Mouse (Mus musculus): ENCODE measurements around the gene Bves. TPM values are rescaled to one million over a fixed set of nuclear protein-coding genes. Genes with fewer than 3 reads are reported as not detected.

Gene Bves
- total and polyA plus RNA-seq, 2 experiments from 2014 or later = 90.0 to 113 TPM

GRCm38 (mm10) chr10:45295093-45295492, 40.5 kb upstream of the Bves start:
- Histone ChIP-seq H3K9me3 (replicated peaks; ENCODE audit: control insufficient read depth, low read length) (no peaks in the 10 kb centered on the region), H3K27ac (ENCODE audit: low read depth) (no peak overlapping the region), H3K4me1 (ENCODE audit: control insufficient read depth, insufficient read depth) (0 out of 2 replicates have a peak, but pooled peaks cover 10% of the 10 kb centered on the region), H3K36me3 (replicated peaks; ENCODE audit: control insufficient read depth, insufficient read depth, low read length) (no peaks in the 10 kb centered on the region; the same call in 1 of the 2 replicates), H3K27me3 (ENCODE audit: control insufficient read depth, insufficient read depth, low read length) (no peaks in the 10 kb centered on the region), H3K4me3 (ENCODE audit: low read depth, low read length) (no peak overlapping the region), H3K4me2 (ENCODE audit: low read depth, low read length) (no peak overlapping the region), H3K9ac (replicated peaks; ENCODE audit: low read depth, low read length) (no peak overlapping the region)
- no peak for TF ChIP-seq CTCF (IDR thresholded peaks at IDR 0.05; ENCODE audit: low read depth)
- TF ChIP-seq EP300 (IDR thresholded peaks at IDR 0.05; ENCODE audit: low read depth) = no peak
- DNase-seq (ENCODE audit: low spot score) (no peak), ATAC-seq (ENCODE audit: insufficient read depth, low read depth) (no peak)
- WGBS = 86% methylated on average over 5 of the region's 5 CpGs

GRCm38 (mm10) chr10:45298503-45298902, 37.1 kb upstream of the Bves start:
- H3K9me3 ChIP-seq (replicated peaks; ENCODE audit: control insufficient read depth, low read length) = no peaks in the 10 kb centered on the region
- H3K4me1 ChIP-seq (ENCODE audit: control insufficient read depth, insufficient read depth) = 0 out of 2 replicates have a peak, but pooled peaks cover 7% of the 10 kb centered on the region
- ATAC-seq (ENCODE audit: insufficient read depth, low read depth) (no peak), DNase-seq (ENCODE audit: low spot score) (no peak)
- 52% methylated on average over 6 of the region's 6 CpGs for WGBS
- no peak overlapping the region for H3K4me3 ChIP-seq (ENCODE audit: low read depth, low read length)
- H3K27me3 ChIP-seq (ENCODE audit: control insufficient read depth, insufficient read depth, low read length) = no peaks in the 10 kb centered on the region
- H3K27ac ChIP-seq (ENCODE audit: low read depth) = no peak overlapping the region
- no peaks in the 10 kb centered on the region; the same call in 1 of the 2 replicates for H3K36me3 ChIP-seq (replicated peaks; ENCODE audit: control insufficient read depth, insufficient read depth, low read length)
- TF ChIP-seq CTCF (IDR thresholded peaks at IDR 0.05; ENCODE audit: low read depth) (no peak), EP300 (IDR thresholded peaks at IDR 0.05; ENCODE audit: low read depth) (no peak)
- H3K9ac ChIP-seq (replicated peaks; ENCODE audit: low read depth, low read length) = no peak overlapping the region
- H3K4me2 ChIP-seq (ENCODE audit: low read depth, low read length) = no peak overlapping the region

GRCm38 (mm10) chr10:45299509-45299908, 36.1 kb upstream of the Bves start:
- H3K9me3 ChIP-seq (replicated peaks; ENCODE audit: control insufficient read depth, low read length) = no peaks in the 10 kb centered on the region
- ATAC-seq (ENCODE audit: insufficient read depth, low read depth) (no peak), DNase-seq (ENCODE audit: low spot score) (no peak)
- no peak overlapping the region for H3K27ac ChIP-seq (ENCODE audit: low read depth)
- H3K4me3 ChIP-seq (ENCODE audit: low read depth, low read length) = no peak overlapping the region
- TF ChIP-seq EP300 (IDR thresholded peaks at IDR 0.05; ENCODE audit: low read depth) (no peak), CTCF (IDR thresholded peaks at IDR 0.05; ENCODE audit: low read depth) (no peak)
- H3K4me2 ChIP-seq (ENCODE audit: low read depth, low read length) = no peak overlapping the region
- no peak overlapping the region for H3K9ac ChIP-seq (replicated peaks; ENCODE audit: low read depth, low read length)
- H3K36me3 ChIP-seq (replicated peaks; ENCODE audit: control insufficient read depth, insufficient read depth, low read length) = no peaks in the 10 kb centered on the region; the same call in 1 of the 2 replicates
- 0 out of 2 replicates have a peak, but pooled peaks cover 7% of the 10 kb centered on the region for H3K4me1 ChIP-seq (ENCODE audit: control insufficient read depth, insufficient read depth)
- WGBS = 51% methylated on average over 4 of the region's 4 CpGs
- no peaks in the 10 kb centered on the region for H3K27me3 ChIP-seq (ENCODE audit: control insufficient read depth, insufficient read depth, low read length)

- H3K4me2 ChIP-seq (ENCODE audit: low read depth, low read length) = no peak overlapping the region
- H3K4me1 ChIP-seq (ENCODE audit: control insufficient read depth, insufficient read depth) = 0 out of 2 replicates have a peak, but pooled peaks cover 7% of the 10 kb centered on the region
- no peak for ATAC-seq (ENCODE audit: insufficient read depth, low read depth)
- no peak overlapping the region for H3K27ac ChIP-seq (ENCODE audit: low read depth)
- 49% methylated on average over 14 of the region's 14 CpGs for WGBS
- TF ChIP-seq EP300 (IDR thresholded peaks at IDR 0.05; ENCODE audit: low read depth) (no peak), CTCF (IDR thresholded peaks at IDR 0.05; ENCODE audit: low read depth) (no peak)
- H3K9ac ChIP-seq (replicated peaks; ENCODE audit: low read depth, low read length) = no peak overlapping the region
- H3K27me3 ChIP-seq (ENCODE audit: control insufficient read depth, insufficient read depth, low read length) = no peaks in the 10 kb centered on the region
- no peaks in the 10 kb centered on the region for H3K9me3 ChIP-seq (replicated peaks; ENCODE audit: control insufficient read depth, low read length)
- no peaks in the 10 kb centered on the region for H3K36me3 ChIP-seq (replicated peaks; ENCODE audit: control insufficient read depth, insufficient read depth, low read length)
- DNase-seq (ENCODE audit: low spot score) = no peak
- no peak overlapping the region for H3K4me3 ChIP-seq (ENCODE audit: low read depth, low read length)
Observed at GRCm38 (mm10) chr10:45303315-45304036, 32.1 kb upstream of the Bves start.

- Histone ChIP-seq H3K4me3 (ENCODE audit: low read depth, low read length) (no peak overlapping the region), H3K9me3 (replicated peaks; ENCODE audit: control insufficient read depth, low read length) (no peaks in the 10 kb centered on the region), H3K36me3 (replicated peaks; ENCODE audit: control insufficient read depth, insufficient read depth, low read length) (no peaks in the 10 kb centered on the region), H3K4me1 (ENCODE audit: control insufficient read depth, insufficient read depth) (no peaks in the 10 kb centered on the region), H3K27me3 (ENCODE audit: control insufficient read depth, insufficient read depth, low read length) (no peaks in the 10 kb centered on the region), H3K4me2 (ENCODE audit: low read depth, low read length) (no peak overlapping the region), H3K27ac (ENCODE audit: low read depth) (no peak overlapping the region), H3K9ac (replicated peaks; ENCODE audit: low read depth, low read length) (no peak overlapping the region)
- ATAC-seq (ENCODE audit: insufficient read depth, low read depth) = no peak
- no peak for DNase-seq (ENCODE audit: low spot score)
- no peak for TF ChIP-seq CTCF (IDR thresholded peaks at IDR 0.05; ENCODE audit: low read depth)
- TF ChIP-seq EP300 (IDR thresholded peaks at IDR 0.05; ENCODE audit: low read depth) = no peak
- 63% methylated on average over 5 of the region's 5 CpGs for WGBS
Observed at GRCm38 (mm10) chr10:45305173-45305572, 30.4 kb upstream of the Bves start.
